Mouse (Mus musculus) neural tube, embryonic 15.5 days (tissue): Measurements from ENCODE around the gene Sec61a1. TPM values are rescaled to one million over a fixed set of nuclear protein-coding genes. Genes with fewer than 3 reads are reported as not detected.

Experiments used
- ATAC-seq: fragments of 200-750 bp; cut with Nextera tagmentation; 2 replicates; pipeline ENCODE4 v1.8.0; 2017; ENCODE audit warnings: mild to moderate bottlenecking, moderate TSS enrichment, moderate library complexity; ENCODE audit not compliant: low FRiP score
- H3K27ac ChIP-seq: fragments of 300-500 bp; sonication (generic); replicated peaks from 2 replicates; pipeline ENCODE4 v1.5.1; 2015; ENCODE audit warnings: mild to moderate bottlenecking, inconsistent platforms
- H3K27me3 ChIP-seq: fragments of 300-500 bp; sonication (generic); replicated peaks from 2 replicates; pipeline ENCODE4 v1.6.1; 2015; ENCODE audit warnings: inconsistent platforms
- H3K36me3 ChIP-seq: fragments of 300-500 bp; sonication (generic); 2 replicates; pipeline ENCODE4 v1.6.1; 2015; ENCODE audit warnings: inconsistent platforms
- H3K4me1 ChIP-seq: fragments of 300-500 bp; sonication (generic); 2 replicates; pipeline ENCODE4 v1.6.1; 2015; ENCODE audit warnings: inconsistent platforms
- H3K4me2 ChIP-seq: fragments of 300-500 bp; sonication (generic); 2 replicates; pipeline ENCODE4 v1.6.1; 2015; ENCODE audit warnings: inconsistent platforms, mild to moderate bottlenecking, moderate library complexity
- H3K4me3 ChIP-seq: fragments of 300-500 bp; sonication (generic); replicated peaks from 2 replicates; pipeline ENCODE4 v1.5.1; 2015; ENCODE audit warnings: mild to moderate bottlenecking, inconsistent platforms
- H3K9ac ChIP-seq: fragments of 300-500 bp; sonication (generic); replicated peaks from 2 replicates; pipeline ENCODE4 v1.6.1; 2015; ENCODE audit warnings: mild to moderate bottlenecking, inconsistent platforms
- H3K9me3 ChIP-seq: fragments of 300-500 bp; sonication (generic); replicated peaks from 2 replicates; pipeline ENCODE4 v1.6.1; 2016; ENCODE audit warnings: inconsistent platforms
- WGBS: fragments of 180-500 bp; shearing (Covaris S2); methylation state at CpG from one replicate; pipeline ENCODE4 v1.1.7; 2015; ENCODE audit warnings: mixed read lengths; 5-methylcytosine and 5-hydroxymethylcytosine counted together
- polyA plus RNA-seq: library from polyadenylated mRNA; unstranded; fragments of >200 nt; fragmentation: Nextera tagmentation; extraction: Ambion mirVana; gene quantifications from 2 replicates; pipeline ENCODE4 v1.2.1, GENCODE M21; 2015

Sec61a1 gene
- polyA plus RNA-seq, 1 experiment from 2014 or later = 138 TPM

GRCm38 (mm10) chr6:88515971-88516370 lies 2.7 kb downstream of the Sec61a1 start:
- no peak for ATAC-seq
- WGBS = 88% methylated on average over 8 of the region's 8 CpGs
- Histone ChIP-seq H3K9me3 (no peaks in the 10 kb centered on the region), H3K27me3 (no peaks in the 10 kb centered on the region), H3K4me1 (peaks cover 33% of the 10 kb centered on the region), H3K9ac (no peak overlapping the region), H3K27ac (no peak overlapping the region), H3K36me3 (peaks cover 50% of the 10 kb centered on the region), H3K4me2 (no peak overlapping the region), H3K4me3 (no peak overlapping the region)

GRCm38 (mm10) chr6:88514546-88514945 lies 4.2 kb downstream of the Sec61a1 start:
- peaks cover 29% of the 10 kb centered on the region for H3K4me1 ChIP-seq
- whole genome bisulfite sequencing = 91% methylated on average over 4 of the region's 4 CpGs
- ATAC-seq = no peak
- H3K4me3 ChIP-seq = no peak overlapping the region
- H3K9ac ChIP-seq = no peak overlapping the region
- no peaks in the 10 kb centered on the region for H3K27me3 ChIP-seq
- no peaks in the 10 kb centered on the region for H3K9me3 ChIP-seq
- H3K27ac ChIP-seq = no peak overlapping the region
- peaks cover 64% of the 10 kb centered on the region for H3K36me3 ChIP-seq
- no peak overlapping the region for H3K4me2 ChIP-seq

GRCm38 (mm10) chr6:88513984-88514383 lies 4.7 kb downstream of the Sec61a1 start:
- WGBS = 94% methylated on average over 8 of the region's 8 CpGs
- Histone ChIP-seq H3K4me2 (no peak overlapping the region), H3K4me1 (peaks cover 25% of the 10 kb centered on the region), H3K27ac (no peak overlapping the region), H3K4me3 (no peak overlapping the region), H3K27me3 (no peaks in the 10 kb centered on the region), H3K9ac (no peak overlapping the region), H3K36me3 (peaks cover 69% of the 10 kb centered on the region), H3K9me3 (no peaks in the 10 kb centered on the region)
- no peak for ATAC-seq

- ATAC-seq = no peak
- Histone ChIP-seq H3K9me3 (no peaks in the 10 kb centered on the region), H3K9ac (no peak overlapping the region), H3K4me1 (peaks cover 9% of the 10 kb centered on the region), H3K27ac (no peak overlapping the region), H3K4me2 (no peak overlapping the region), H3K36me3 (peaks cover 60% of the 10 kb centered on the region), H3K4me3 (no peak overlapping the region), H3K27me3 (no peaks in the 10 kb centered on the region)
- WGBS = 94% methylated on average over 4 of the region's 4 CpGs
Observed at GRCm38 (mm10) chr6:88503044-88503443, 15.7 kb downstream of the Sec61a1 start.

- H3K36me3 ChIP-seq = peaks cover 58% of the 10 kb centered on the region
Observed at GRCm38 (mm10) chr6:88502030-88502970, 16.4 kb downstream of the Sec61a1 start.

GRCm38 (mm10) chr6:88500405-88500767 lies 18.3 kb downstream of the Sec61a1 start:
- H3K36me3 ChIP-seq = peaks cover 48% of the 10 kb centered on the region
- H3K27ac ChIP-seq = peak overlapping the region; percentile 83
- H3K9ac ChIP-seq = no peak overlapping the region
- H3K4me3 ChIP-seq = peak overlapping the region; percentile 57
- peak; percentile 34; the same call in 1 of the 2 replicates for ATAC-seq
- H3K4me2 ChIP-seq = peak overlapping the region; percentile 93
- 5% methylated on average over 3 of the region's 3 CpGs for WGBS
- H3K4me1 ChIP-seq = peaks cover 9% of the 10 kb centered on the region
- H3K9me3 ChIP-seq = no peaks in the 10 kb centered on the region
- no peaks in the 10 kb centered on the region for H3K27me3 ChIP-seq

More at GRCm38 (mm10) chr6:88502030-88502970, 16.4 kb downstream of the Sec61a1 start:
- Histone ChIP-seq H3K4me3 (no peak overlapping the region), H3K4me1 (peaks cover 9% of the 10 kb centered on the region), H3K27ac (no peak overlapping the region), H3K9me3 (no peaks in the 10 kb centered on the region), H3K9ac (no peak overlapping the region), H3K4me2 (no peak overlapping the region), H3K27me3 (no peaks in the 10 kb centered on the region)
- WGBS = 83% methylated on average over 13 of the region's 13 CpGs
- ATAC-seq = no peak

GRCm38 (mm10) chr6:88499481-88500404 lies 19.0 kb downstream of the Sec61a1 start:
- peak; percentile 80 for ATAC-seq
- H3K27me3 ChIP-seq = no peaks in the 10 kb centered on the region
- peaks cover 41% of the 10 kb centered on the region for H3K36me3 ChIP-seq
- peak overlapping the region; percentile 57 for H3K4me3 ChIP-seq
- H3K4me1 ChIP-seq = peaks cover 9% of the 10 kb centered on the region
- peak overlapping the region; percentile 83 for H3K27ac ChIP-seq
- H3K9ac ChIP-seq = peak overlapping the region; percentile 73
- peak overlapping the region; percentile 93 for H3K4me2 ChIP-seq
- WGBS = 2% methylated on average over 74 of the region's 76 CpGs
- no peaks in the 10 kb centered on the region for H3K9me3 ChIP-seq

- no peak for ATAC-seq
- no peak overlapping the region for H3K9ac ChIP-seq
- H3K4me3 ChIP-seq = no peak overlapping the region
- no peak overlapping the region for H3K4me2 ChIP-seq
- H3K27me3 ChIP-seq = no peaks in the 10 kb centered on the region
- no peaks in the 10 kb centered on the region for H3K4me1 ChIP-seq
- H3K36me3 ChIP-seq = peaks cover 41% of the 10 kb centered on the region
- no peaks in the 10 kb centered on the region for H3K9me3 ChIP-seq
- H3K27ac ChIP-seq = no peak overlapping the region
- 82% methylated on average over 6 of the region's 6 CpGs for WGBS
Observed at GRCm38 (mm10) chr6:88493712-88494111, 25.0 kb downstream of the Sec61a1 start.

GRCm38 (mm10) chr6:88490629-88491354 lies 27.9 kb downstream of the Sec61a1 start:
- ATAC-seq = no peak
- Histone ChIP-seq H3K27me3 (no peaks in the 10 kb centered on the region), H3K27ac (no peak overlapping the region), H3K9me3 (no peaks in the 10 kb centered on the region), H3K36me3 (peaks cover 44% of the 10 kb centered on the region), H3K4me2 (no peak overlapping the region), H3K4me1 (0 out of 2 replicates have a peak, but pooled peaks cover 2% of the 10 kb centered on the region), H3K4me3 (no peak overlapping the region), H3K9ac (no peak overlapping the region)
- WGBS = 82% methylated on average over 12 of the region's 12 CpGs

GRCm38 (mm10) chr6:88489834-88490233 lies 28.9 kb downstream of the Sec61a1 start:
- 0 out of 2 replicates have a peak, but pooled peaks cover 2% of the 10 kb centered on the region for H3K4me1 ChIP-seq
- no peak overlapping the region for H3K4me2 ChIP-seq
- WGBS = 89% methylated on average over 6 of the region's 6 CpGs
- no peak for ATAC-seq
- no peak overlapping the region for H3K4me3 ChIP-seq
- no peaks in the 10 kb centered on the region for H3K9me3 ChIP-seq
- no peak overlapping the region for H3K27ac ChIP-seq
- peaks cover 52% of the 10 kb centered on the region for H3K36me3 ChIP-seq
- no peak overlapping the region for H3K9ac ChIP-seq
- no peaks in the 10 kb centered on the region for H3K27me3 ChIP-seq

- no peak for ATAC-seq
- Histone ChIP-seq H3K27ac (no peak overlapping the region), H3K27me3 (no peaks in the 10 kb centered on the region), H3K4me2 (no peak overlapping the region), H3K36me3 (peaks cover 59% of the 10 kb centered on the region), H3K4me3 (no peak overlapping the region), H3K9me3 (no peaks in the 10 kb centered on the region), H3K4me1 (0 out of 2 replicates have a peak, but pooled peaks cover 2% of the 10 kb centered on the region), H3K9ac (no peak overlapping the region)
- WGBS = 97% methylated on average over 7 of the region's 7 CpGs
Observed at GRCm38 (mm10) chr6:88489026-88489425, 29.7 kb downstream of the Sec61a1 start.
